In the genomic region with DNA sequence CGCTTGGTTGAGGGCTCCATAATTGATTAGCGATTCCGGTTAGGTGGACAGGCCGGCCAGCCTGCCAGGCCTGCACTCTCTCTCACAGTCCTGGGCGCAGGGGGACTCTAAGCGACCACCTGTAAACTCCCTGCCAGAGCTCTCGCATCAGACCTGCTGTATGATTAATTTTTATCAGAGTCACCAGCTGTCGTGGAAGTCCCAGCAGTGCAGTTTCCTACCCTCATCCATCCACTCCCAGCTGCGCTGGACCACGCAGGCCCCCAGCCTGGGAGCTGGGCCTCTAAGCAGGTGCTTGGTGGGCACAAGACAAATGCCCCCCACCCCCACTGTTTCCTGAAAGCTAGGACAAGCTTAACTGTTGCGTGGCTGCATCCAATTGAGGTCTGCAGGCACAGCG, we compare ENCODE assay signal across 15 mouse cellular contexts.
DNase-seq lines count a peak whose midpoint lies in the region; ATAC-seq and TF ChIP-seq lines count a peak whose summit lies in the region.
"Had no signal": no experiment of that assay in that cellular context is flagged by ENCODE, and none has a peak within 500 bp of the region (broad histone marks: within the 10 kb centered on the region; RNA-seq: fewer than 3 reads in every experiment).

No protein-coding gene starts in this region.

- 27% methylated on average over 12 of the region's 12 CpGs for WGBS in forebrain, embryonic 10.5 days
- WGBS in forebrain, postnatal 0 days, result 31% methylated on average over 12 of the region's 12 CpGs
- 19% methylated on average over 12 of the region's 12 CpGs for WGBS in forebrain, embryonic 14.5 days
- WGBS in hindbrain, postnatal 0 days, result 30% methylated on average over 12 of the region's 12 CpGs
- 24% methylated on average over 12 of the region's 12 CpGs for WGBS in neural tube, embryonic 13.5 days

- TF ChIP-seq CTCF in forebrain, postnatal 0 days (IDR thresholded peaks at IDR 0.05; ENCODE audit: low read depth), result no peak
- TF ChIP-seq CTCF in hindbrain, postnatal 0 days (IDR thresholded peaks at IDR 0.05; ENCODE audit: low read depth), result no peak

- no peak overlapping the region for H3K9ac ChIP-seq in forebrain, postnatal 0 days
- no peak overlapping the region for H3K9ac ChIP-seq in forebrain, embryonic 14.5 days (ENCODE audit: low read length)
- no peak overlapping the region for H3K9ac ChIP-seq in hindbrain, postnatal 0 days (replicated peaks; ENCODE audit: low read length)
- no peak overlapping the region for H3K9ac ChIP-seq in neural tube, embryonic 13.5 days
- H3K9ac ChIP-seq: liver, embryonic 12.5 days had no signal

- H3K4me2 ChIP-seq in forebrain, postnatal 0 days (ENCODE audit: low read depth), result no peak overlapping the region
- no peak overlapping the region for H3K4me2 ChIP-seq in forebrain, embryonic 14.5 days (ENCODE audit: low read length)
- H3K4me2 ChIP-seq in hindbrain, postnatal 0 days (ENCODE audit: low read depth, low read length), result no peak overlapping the region
- H3K4me2 ChIP-seq in neural tube, embryonic 13.5 days, result no peak overlapping the region
- H3K4me2 ChIP-seq: liver, embryonic 12.5 days had no signal

- intact Hi-C loops in left cerebral cortex, postnatal 4 days (cut with DNase I), result no loop called here

- peak overlapping the region; percentile 59 for H3K27ac ChIP-seq in forebrain, embryonic 10.5 days
- H3K27ac ChIP-seq in forebrain, postnatal 0 days (ENCODE audit: low read depth, low read length), result no peak overlapping the region
- 0 out of 2 replicates have a peak overlapping the region, but pooled peaks have one; percentile 21 for H3K27ac ChIP-seq in forebrain, embryonic 14.5 days (ENCODE audit: low read depth, low read length)
- H3K27ac ChIP-seq in hindbrain, postnatal 0 days, result no peak overlapping the region
- H3K27ac ChIP-seq in neural tube, embryonic 13.5 days (replicated peaks), result no peak overlapping the region
- H3K27ac ChIP-seq: liver, embryonic 12.5 days had no signal

- H3K27me3 ChIP-seq in forebrain, embryonic 10.5 days (ENCODE audit: poor library complexity, severe bottlenecking), result peaks cover 40% of the 10 kb centered on the region
- no peaks in the 10 kb centered on the region for H3K27me3 ChIP-seq in forebrain, postnatal 0 days (ENCODE audit: insufficient read depth, low read length)
- no peaks in the 10 kb centered on the region for H3K27me3 ChIP-seq in forebrain, embryonic 14.5 days (replicated peaks; ENCODE audit: control insufficient read depth, insufficient read depth, low read length)
- no peaks in the 10 kb centered on the region for H3K27me3 ChIP-seq in hindbrain, postnatal 0 days (ENCODE audit: insufficient read depth, low read length)
- peaks cover 61% of the 10 kb centered on the region for H3K27me3 ChIP-seq in neural tube, embryonic 13.5 days
- H3K27me3 ChIP-seq: liver, embryonic 12.5 days had no signal

- no peak for ATAC-seq in forebrain, postnatal 0 days
- peak; percentile 68 for ATAC-seq in forebrain, embryonic 14.5 days
- ATAC-seq in hindbrain, postnatal 0 days, result peak; percentile 50; the same call in 1 of the 2 replicates
- ATAC-seq in neural tube, embryonic 13.5 days (ENCODE audit: low read depth), result peak; percentile 86
- ATAC-seq: liver, embryonic 12.5 days had no signal

- no peaks in the 10 kb centered on the region for H3K9me3 ChIP-seq in forebrain, embryonic 10.5 days
- H3K9me3 ChIP-seq in forebrain, postnatal 0 days (ENCODE audit: low read length), result no peaks in the 10 kb centered on the region
- no peaks in the 10 kb centered on the region for H3K9me3 ChIP-seq in forebrain, embryonic 14.5 days (replicated peaks; ENCODE audit: control insufficient read depth, low read length)
- no peaks in the 10 kb centered on the region for H3K9me3 ChIP-seq in hindbrain, postnatal 0 days (ENCODE audit: low read length)
- H3K9me3 ChIP-seq in neural tube, embryonic 13.5 days, result no peaks in the 10 kb centered on the region

- H3K4me3 ChIP-seq in forebrain, embryonic 10.5 days, result no peak overlapping the region
- no peak overlapping the region for H3K4me3 ChIP-seq in forebrain, postnatal 0 days (ENCODE audit: low read depth, low read length)
- H3K4me3 ChIP-seq in forebrain, embryonic 14.5 days (ENCODE audit: low read depth, low read length), result no peak overlapping the region
- H3K4me3 ChIP-seq in hindbrain, postnatal 0 days (ENCODE audit: low read length), result no peak overlapping the region
- H3K4me3 ChIP-seq in neural tube, embryonic 13.5 days, result no peak overlapping the region
- H3K4me3 ChIP-seq: liver, embryonic 12.5 days had no signal

- DNase-seq in forebrain, embryonic 10.5 days (ENCODE audit: extremely low spot score, low spot score), result no peak
- no peak for DNase-seq in forebrain, postnatal 0 days
- peak; percentile 39 for DNase-seq in forebrain, embryonic 14.5 days (ENCODE audit: low spot score)
- DNase-seq in hindbrain, postnatal 0 days (ENCODE audit: low spot score), result peak; percentile 30
- no peak for DNase-seq in frontal cortex, adult 2 months (ENCODE audit: extremely low spot score in 1 of 2, low spot score in 1 of 2)
- DNase-seq in left cerebral cortex, postnatal 4 days, result no peak
- no peak for DNase-seq in layer of hippocampus, adult 18-20 months (ENCODE audit: low spot score in 2 of 2)
- DNase-seq: adrenal gland, adult 8-10 months; cerebellum, postnatal 14 days; heart, adult 11 months; heart, postnatal 10 days; kidney, adult 11 months; right cerebral cortex, postnatal 14 days had no signal

- peaks cover 24% of the 10 kb centered on the region for H3K4me1 ChIP-seq in forebrain, embryonic 10.5 days
- no peaks in the 10 kb centered on the region for H3K4me1 ChIP-seq in forebrain, postnatal 0 days (ENCODE audit: insufficient read depth)
- H3K4me1 ChIP-seq in forebrain, embryonic 14.5 days (ENCODE audit: control insufficient read depth, insufficient read depth, low read length), result peaks cover 13% of the 10 kb centered on the region
- H3K4me1 ChIP-seq in hindbrain, postnatal 0 days (ENCODE audit: insufficient read depth, low read length), result no peaks in the 10 kb centered on the region
- H3K4me1 ChIP-seq in neural tube, embryonic 13.5 days (replicated peaks), result peaks cover 17% of the 10 kb centered on the region
- H3K4me1 ChIP-seq: liver, embryonic 12.5 days had no signal

- no peaks in the 10 kb centered on the region for H3K36me3 ChIP-seq in forebrain, embryonic 10.5 days (replicated peaks)
- no peaks in the 10 kb centered on the region for H3K36me3 ChIP-seq in forebrain, postnatal 0 days (ENCODE audit: insufficient read depth)
- H3K36me3 ChIP-seq in forebrain, embryonic 14.5 days (ENCODE audit: control insufficient read depth, insufficient read depth, low read length), result no peaks in the 10 kb centered on the region
- H3K36me3 ChIP-seq in hindbrain, postnatal 0 days (ENCODE audit: insufficient read depth, low read length), result no peaks in the 10 kb centered on the region
- H3K36me3 ChIP-seq in neural tube, embryonic 13.5 days, result no peaks in the 10 kb centered on the region
- H3K36me3 ChIP-seq: liver, embryonic 12.5 days had no signal

Comparison
In these comparisons a context has a peak if more than half of its experiments do, and no peak if none do; other contexts are left out.
1. DNase-seq: peak in forebrain, embryonic 14.5 days (single experiment) and hindbrain, postnatal 0 days (single experiment); none in forebrain, embryonic 10.5 days (single experiment), forebrain, postnatal 0 days (single experiment), frontal cortex, adult 2 months (0 of 2), left cerebral cortex, postnatal 4 days (single experiment) and layer of hippocampus, adult 18-20 months (0 of 2).
2. H3K27ac ChIP-seq: peak in forebrain, embryonic 10.5 days (single experiment) and forebrain, embryonic 14.5 days (single experiment); none in forebrain, postnatal 0 days (single experiment), hindbrain, postnatal 0 days (single experiment) and neural tube, embryonic 13.5 days (single experiment).